Mouse (Mus musculus) cerebellum, postnatal 4 days (tissue): ENCODE results near the gene 1700008O03Rik.
A peak's percentile ranks its signal among the peaks of the same experiment; 100 is the strongest.

ENCODE experiments used
- DNase-seq, 2 experiments: peaks; one replicate each; pipeline ENCODE4 v3.0.0; 2022; ENCODE audit warnings: low spot score in 2 of 2, mixed read lengths in 1 of 2

Gene 1700008O03Rik

DNA sequence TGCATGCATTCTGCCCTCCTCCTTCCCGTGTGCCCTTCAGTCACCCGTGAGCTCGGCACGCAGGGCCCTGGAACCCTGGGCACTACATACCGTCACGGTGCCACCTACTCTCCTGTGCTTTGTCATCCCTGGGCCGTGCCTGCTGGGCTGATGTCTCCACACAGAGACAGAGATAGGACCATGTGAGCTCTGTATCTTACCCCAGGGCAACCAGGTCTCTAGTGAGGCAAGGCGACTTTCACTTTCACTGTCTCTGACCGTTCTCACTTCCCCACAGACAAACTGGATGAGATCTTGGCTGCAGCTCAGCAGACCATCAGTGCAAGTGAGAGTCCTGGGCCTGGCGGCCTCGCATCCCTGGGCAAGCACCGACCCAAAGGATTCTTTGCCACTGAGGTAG lies 41.0 kb downstream of the 1700008O03Rik start:
- no peak for DNase-seq

DNA sequence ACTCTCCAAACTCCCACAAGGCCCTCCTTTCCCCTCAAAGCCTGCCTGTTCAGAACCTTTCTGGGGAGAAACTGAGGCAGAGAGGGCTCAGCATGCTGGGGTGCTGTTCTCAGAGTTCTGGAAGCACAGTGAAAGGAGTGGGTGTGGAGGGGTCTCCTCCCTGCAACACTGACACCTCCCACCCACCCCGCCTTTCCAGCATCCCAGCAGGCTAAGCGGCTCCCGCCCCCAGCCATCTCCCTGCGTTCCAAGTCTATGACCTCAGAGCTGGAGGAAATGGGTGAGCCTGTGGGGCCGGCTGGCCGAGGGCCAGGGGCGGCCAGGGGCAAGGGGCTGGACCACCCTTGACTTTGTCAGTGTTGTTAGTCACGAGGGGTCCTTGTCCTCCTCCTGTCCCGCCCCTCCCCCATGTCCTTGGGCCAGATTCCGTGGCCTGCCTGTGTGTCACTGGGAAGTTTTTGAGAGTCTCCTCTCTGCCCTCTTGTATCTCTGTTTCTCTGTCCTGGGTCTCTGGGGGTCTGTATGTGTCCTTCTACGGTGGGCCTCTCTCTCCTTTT lies 42.1 kb downstream of the 1700008O03Rik start:
- no peak for DNase-seq

DNA sequence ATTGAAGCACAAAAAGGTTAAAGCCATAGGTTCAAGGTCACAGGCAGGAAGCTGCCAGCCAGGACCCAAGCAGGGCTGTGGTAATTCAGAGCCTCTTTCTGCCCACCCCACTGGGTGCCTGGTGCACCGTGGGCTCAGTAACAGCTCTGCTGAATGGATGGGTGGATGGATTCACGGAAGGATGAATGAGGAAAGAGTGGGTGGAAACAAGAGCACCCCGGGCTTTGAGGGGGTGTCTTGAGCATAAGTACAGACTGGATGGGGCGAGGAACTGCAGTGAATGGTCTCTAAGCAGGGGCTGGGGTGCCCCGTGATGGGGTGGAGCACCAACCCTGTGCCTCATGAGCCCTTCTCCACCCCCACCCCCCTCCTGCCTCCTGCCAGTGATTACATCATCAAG lies 43.9 kb downstream of the 1700008O03Rik start:
- no peak for DNase-seq

DNA sequence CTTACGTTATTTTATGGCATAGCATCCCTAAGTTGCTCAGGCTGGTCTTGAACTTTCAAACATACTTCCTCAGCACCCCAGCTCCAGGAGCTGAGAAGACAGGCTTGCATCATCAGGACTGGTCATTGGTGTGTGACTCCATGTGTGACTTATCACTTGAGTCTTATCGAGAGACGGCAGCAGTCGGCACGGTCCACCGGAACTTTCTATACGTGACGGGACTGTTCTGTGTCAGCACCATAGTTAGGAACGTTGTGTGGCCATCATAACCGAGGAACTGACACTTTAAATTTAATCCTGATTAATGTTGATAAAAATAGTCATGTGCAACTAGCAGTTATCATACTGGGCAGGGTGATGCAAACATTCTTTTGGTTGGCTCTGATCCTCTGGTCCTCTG lies 44.5 kb downstream of the 1700008O03Rik start:
- no peak for DNase-seq

DNA sequence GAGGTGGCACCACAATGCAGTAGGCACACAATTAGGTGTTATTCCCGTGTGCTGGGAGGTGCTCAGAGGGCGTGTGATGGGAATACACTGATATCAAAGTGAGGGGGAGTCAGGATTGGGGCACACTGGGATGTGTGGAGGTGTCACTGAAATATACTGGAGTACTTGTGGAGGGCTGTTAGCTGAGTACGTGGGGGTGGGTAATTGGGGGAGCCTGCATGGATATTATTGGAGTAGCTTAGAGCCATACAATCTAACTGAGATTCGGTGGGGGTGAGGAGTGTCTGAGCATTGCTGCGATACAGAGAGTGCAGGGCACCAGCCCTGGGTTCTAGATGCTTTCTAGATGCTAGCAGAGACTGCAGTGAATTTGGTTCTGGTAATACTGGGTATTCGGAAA lies 45.4 kb downstream of the 1700008O03Rik start:
- no peak for DNase-seq

DNA sequence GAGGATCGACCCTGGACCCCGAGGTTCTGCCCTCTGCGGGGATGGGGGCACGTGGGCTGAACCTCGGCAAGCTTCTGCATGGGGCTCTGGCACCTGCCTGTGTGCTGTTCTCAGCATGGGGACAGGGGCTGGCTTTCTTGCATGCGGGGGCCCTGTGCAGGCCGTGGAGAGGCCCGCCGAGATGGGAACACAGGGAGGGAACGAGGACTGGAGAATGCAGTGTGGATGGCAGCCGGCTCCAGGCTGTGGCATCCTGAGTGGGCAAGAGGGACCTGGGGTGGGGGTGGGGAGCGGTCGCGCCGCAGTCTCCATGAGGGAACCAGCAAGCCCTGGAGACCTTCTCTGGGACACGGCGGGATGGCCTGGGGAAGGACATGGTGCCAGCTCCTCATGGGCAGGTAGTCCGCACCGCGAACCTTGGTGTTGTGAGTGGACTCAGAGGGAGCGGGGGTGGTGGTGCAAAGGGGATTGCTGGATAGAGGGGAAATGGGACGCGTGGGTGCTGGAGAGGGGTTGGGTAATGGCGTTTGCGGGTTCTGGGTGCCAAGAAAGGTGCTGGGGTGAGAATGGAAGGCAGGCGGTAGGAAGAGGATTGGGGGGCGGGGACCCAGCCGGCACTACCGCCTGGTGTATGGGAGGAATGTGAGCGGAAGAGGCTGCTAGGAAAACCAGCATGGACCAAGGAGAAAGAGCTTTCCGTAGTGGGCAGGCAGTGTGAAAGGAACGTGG lies 48.3 kb downstream of the 1700008O03Rik start:
- no peak for DNase-seq

DNA sequence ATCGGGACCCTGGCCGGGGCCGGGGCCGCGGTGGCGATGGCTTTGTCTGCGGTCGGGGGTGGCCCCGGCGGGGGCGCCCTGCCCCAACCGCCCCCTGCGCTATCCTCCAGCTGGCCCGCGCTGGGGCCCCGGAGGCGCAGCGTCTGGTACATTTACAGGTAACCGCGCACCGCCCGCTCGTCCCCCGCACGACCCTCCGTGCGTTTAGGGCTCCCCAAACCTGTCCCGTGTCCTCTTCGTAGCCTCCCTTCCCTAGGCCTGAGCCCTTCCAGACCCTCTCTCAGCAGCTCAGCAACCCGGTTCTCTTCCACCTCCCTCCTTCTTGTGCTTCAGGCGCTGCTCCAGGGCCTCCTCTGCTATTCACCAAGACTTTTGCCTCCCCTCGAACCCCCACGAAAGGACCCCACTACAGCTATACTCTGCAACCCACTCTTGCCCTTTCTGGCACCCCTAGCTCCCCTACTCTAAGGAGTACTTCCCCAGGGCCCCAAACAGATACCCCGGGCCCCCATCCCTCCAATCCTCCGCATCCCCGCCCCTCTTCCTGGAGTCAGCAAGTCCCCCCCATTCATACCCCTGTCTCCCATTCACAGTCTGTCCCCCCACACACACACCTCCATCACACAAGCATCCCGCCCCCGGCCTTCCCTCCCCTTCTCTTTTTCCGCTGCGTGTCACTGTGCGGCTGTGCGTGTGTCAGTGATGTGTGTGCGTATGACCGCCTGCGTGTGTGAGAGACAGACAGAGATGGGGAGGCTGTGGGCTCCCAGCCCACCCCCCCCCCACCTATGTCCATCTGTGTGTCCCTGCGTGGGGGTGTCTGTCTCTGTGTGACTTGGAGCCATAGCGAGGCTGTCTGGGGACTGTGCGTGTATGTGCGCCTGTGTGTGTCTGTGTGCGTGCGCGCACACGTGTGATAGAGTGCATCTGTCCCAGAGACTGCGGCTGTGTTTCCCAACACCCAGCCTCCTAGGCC lies 49.3 kb downstream of the 1700008O03Rik start:
- no peak for DNase-seq

DNA sequence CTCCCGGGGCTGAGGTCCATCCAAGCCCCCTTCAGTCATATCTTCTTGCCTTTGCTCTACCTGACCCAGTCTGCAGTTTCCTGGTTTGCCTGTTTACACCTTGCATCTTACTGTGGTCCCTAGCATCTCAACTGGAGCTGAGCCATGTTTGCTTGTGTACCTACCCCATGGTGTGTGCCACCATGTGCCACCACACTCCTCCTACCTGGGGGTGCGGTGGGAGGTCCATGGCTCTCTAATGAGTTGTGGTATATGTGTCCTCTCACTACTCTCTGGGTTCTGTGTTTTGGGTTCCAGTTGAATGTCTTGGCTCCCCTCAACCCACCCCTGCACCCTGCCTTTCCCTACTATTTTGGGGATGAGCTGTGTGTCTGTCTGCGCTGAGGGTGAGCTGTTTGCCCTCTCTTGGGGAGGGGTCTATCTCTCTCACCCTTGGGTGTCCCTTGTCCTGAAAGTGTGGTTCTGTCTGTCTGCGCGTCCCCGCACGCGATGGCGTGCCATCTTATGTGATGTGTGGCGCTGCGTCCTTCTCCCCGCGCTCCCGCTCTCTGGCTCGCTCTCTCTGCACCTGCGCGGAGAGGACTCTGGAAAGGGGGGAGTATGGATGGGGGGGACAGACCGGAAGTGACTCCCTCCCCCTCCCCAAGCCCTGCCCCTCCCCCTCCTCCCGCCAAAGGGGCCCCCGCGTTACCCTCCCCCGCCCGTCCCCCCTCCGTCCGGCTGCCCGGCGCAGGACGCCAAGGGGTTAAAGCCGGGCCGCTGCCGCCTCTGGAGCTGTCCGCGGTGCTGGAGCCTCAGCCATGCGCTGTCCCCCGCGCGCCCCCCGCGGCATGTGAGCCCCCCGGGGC lies 50.4 kb downstream of the 1700008O03Rik start:
- DNase-seq: no peak

DNA sequence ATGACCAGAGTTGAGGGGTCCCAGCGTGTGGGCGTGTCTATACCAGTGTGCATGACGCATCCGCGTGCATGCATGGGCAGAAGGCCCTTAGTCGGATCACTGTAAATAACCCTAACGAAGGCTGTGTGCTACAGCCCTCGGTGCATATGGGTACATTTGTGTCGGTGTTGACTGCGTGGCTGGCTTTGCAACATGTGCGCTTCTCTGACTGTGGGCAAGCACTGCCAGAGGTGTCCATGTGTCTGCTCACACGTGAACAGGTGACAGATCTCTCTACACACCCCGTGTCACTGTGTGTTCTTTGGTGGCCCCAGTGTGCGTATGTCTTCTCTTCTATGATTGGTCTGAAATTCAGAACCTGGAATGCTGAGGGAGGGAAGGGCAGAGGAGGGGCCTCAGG lies 51.5 kb downstream of the 1700008O03Rik start:
- DNase-seq: no peak

DNA sequence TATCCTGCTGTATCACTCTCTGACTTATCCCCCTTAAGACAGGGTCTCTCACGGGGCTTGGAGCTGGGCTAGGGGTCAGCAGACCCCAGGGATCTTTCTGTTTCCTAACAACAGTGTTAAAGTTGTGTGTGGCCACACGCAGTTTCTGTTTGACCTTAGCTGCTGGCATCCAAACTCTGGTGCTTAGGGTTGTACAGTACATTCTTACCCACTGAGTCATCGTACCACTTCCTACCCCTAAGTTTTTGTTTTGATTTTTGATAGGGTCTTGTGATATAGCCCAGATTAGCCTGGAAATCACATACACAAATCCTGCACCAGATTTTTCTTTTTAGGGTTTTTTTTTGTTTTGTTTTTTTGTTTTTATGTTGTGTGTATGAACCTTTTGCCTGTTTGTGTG lies 53.3 kb downstream of the 1700008O03Rik start:
- DNase-seq: no peak

DNA sequence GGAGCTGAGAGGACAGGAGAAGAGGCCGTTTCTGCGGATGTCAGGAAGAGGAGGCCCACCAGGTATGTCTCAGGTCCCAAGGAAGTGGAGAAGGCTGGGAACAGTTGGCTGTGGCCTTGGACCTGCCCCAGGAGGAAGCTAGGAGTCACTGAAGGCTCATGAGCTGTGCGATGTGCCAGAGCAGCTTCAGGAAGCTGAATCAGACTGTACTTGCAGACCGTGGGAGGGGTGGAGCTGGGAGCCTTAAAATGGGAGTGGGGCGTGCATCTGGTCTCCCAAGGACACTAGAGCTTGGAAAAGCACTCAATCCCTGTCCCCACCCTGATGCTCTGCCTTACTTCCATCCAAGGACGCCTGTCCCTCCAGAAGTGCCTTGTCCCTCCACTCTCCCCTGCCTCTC lies 59.0 kb downstream of the 1700008O03Rik start:
- no peak for DNase-seq

DNA sequence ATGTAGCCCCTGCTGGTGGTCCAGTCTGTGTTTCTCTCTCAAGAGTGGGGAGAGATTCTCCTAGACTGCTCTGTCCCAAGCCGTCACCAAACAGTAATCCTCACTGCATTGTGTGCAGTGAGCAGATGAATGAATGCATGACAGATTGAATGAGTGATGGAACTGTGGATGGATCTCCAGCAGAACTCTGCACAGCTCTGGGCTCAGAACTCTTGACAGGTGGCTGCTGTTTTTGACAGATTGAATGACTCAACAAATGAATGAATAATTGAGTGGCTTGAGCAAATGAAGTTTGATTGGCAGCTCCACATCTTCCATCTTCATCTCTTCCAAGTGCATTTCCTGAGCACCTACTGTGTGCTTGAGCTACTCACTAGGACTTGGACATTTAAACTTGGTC lies 63.3 kb downstream of the 1700008O03Rik start:
- no peak for DNase-seq

DNA sequence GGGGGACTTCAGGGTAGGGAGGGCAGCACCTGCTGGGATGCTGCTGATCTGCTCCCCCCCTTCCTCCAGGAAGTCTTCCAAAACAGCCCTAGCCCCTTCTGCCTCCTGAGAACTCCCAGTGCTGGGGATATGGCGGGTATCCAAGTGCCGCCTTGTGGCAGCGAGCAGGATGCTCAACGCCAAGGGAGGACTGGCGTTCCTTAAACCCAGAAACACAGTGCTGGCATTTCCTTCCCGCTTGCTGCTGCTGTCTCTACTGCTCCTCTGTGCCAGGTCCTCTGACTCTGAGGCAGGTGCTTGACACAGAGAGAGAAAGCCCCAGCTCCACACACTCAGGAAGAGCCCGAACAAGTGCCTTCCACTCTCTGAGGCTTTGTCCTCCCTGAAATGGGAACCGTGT lies 64.7 kb downstream of the 1700008O03Rik start:
- DNase-seq: peak in 1 of 2 experiments; percentile 56

DNA sequence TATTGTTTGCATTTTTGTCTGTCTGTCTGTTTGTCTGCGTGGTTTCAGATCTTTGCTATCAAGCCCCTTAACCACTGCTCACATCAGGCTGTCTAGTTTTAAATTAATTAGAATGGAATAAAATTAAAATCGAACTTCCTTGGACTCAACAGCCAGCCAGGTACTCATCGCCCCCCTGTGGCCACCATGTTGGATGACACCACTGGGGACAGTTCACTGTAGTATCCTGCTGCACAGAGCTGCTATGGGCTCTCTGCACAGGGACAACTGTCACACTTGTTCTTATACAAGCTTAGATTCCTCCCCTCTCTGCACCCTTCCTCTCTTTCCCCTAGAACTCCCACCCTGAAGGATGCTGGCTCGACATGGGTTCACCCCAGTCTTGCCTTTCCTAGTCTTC lies 67.7 kb downstream of the 1700008O03Rik start:
- DNase-seq: no peak

DNA sequence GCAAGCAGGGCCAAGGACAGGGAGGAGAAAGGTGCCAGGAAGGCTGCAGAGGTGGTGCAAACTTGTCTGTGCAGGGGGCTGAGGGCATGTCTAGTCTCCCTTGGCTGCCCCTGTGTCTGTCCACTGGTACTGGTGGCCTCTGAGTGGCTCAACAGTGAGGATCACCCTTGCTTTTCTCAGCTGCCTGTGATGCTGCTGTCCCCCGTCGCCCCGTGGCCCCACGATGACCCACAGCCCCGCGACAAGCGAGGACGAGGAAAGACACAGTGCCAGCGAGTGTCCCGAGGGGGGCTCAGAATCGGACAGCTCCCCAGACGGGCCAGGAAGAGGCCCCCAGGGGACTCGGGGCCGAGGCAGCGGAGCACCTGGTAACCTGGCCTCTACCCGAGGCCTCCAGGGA lies 73.1 kb downstream of the 1700008O03Rik start:
- DNase-seq: no peak

DNA sequence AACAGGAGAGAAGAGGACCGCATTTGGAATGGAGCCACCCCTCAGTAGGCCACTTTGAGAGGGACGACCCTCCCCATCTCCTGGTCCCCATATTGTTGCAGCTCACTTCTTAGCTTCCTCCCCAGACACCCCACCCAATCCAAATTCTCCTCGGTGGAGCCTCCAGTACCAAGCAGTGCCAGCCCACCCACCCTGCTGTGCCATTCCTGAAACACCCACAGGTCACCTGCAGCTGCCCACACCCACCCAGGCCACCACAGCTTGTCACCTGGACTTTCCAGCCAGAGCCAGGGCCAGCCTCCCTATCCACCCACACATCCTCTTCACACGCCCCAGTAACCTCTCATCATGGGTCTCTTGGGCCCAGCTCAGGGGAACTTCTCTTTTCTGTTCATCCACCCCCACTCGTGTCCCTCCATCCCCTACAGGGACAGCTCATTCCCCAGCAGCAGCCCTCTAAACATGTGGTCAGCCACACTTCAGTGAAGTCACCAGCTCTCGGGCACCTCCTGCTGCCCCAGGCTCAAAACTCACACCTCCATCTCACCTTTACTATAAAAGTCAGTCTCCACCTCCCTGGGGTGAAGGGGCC lies 73.8 kb downstream of the 1700008O03Rik start:
- DNase-seq: no peak

DNA sequence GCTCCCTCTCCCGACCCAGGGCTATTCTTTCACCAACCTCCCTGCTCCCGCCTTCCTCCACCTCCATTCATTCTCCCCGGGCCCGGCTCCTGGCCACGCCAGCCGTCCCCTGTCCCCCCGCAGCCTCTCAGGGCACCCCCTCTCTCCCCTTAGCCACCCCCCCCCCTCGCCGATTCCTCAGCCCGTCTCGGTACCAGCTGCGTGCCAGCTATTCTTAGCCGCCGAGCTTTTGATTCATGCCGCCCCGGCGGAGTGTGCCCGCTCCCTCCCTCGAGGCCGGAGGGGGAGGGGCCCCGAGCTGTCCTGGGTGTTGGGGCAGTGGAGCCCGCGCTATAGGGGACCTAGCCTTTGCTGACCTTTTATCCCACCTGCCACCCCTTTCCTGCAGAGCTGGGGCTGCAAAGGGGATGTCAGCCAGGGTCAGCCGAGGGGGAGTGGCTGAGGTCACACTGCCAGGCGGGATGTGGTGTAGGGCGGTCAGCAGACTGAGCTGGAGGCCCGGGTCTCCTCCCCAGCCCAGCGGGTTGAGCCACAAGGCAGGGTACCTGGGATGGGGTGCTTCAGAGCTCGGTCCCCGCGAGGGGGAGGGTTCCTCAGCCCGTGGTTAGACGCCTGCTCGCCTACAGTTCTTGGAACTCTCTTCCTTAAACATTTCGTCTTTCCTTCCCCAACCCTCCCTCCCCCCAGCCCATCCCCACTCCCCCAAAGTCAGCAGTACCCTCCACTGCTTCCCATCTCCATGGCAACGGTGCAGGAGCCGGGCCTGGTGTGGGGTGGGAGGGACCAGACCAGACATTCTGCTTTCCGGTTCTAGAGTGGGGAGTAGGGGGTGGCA lies 74.5 kb downstream of the 1700008O03Rik start:
- DNase-seq: no peak

DNA sequence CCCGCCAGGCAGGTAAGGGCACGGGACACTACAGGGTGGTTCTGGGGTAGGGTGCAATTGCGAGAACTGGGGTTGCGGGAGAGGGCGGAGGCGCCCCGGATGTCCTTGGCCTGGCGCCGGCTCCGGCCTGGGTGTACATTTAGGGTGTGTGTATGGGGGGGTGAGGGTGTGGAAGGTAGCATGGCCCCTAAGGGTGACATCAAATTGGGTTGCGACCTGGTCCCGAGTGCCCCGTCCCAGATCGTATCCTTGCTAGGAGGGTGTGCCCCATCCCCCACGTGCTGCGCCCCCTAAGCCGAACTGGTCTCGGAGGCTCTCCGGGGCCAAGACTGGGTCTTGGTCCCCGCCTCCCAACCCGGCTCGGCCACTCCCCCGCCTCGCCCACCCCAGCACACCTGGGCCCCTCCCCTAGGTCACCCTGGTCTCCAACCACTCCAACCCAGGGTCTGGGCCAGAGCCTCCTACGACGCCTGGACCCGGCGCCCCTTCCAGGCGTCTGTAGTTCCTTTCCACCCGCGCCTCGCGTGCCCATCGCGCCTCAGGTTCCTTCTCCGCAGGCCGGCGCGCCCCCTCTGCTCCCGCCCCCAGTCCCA lies 75.2 kb downstream of the 1700008O03Rik start:
- no peak for DNase-seq
